Mouse (Mus musculus): Measurements from ENCODE around the gene Glra1.
"Not testable (repeated sequence)": the region's sequence is repeated elsewhere in the genome, so short reads cannot be mapped to it uniquely, and the experiment has no call there.

The Glra1 gene

DNA sequence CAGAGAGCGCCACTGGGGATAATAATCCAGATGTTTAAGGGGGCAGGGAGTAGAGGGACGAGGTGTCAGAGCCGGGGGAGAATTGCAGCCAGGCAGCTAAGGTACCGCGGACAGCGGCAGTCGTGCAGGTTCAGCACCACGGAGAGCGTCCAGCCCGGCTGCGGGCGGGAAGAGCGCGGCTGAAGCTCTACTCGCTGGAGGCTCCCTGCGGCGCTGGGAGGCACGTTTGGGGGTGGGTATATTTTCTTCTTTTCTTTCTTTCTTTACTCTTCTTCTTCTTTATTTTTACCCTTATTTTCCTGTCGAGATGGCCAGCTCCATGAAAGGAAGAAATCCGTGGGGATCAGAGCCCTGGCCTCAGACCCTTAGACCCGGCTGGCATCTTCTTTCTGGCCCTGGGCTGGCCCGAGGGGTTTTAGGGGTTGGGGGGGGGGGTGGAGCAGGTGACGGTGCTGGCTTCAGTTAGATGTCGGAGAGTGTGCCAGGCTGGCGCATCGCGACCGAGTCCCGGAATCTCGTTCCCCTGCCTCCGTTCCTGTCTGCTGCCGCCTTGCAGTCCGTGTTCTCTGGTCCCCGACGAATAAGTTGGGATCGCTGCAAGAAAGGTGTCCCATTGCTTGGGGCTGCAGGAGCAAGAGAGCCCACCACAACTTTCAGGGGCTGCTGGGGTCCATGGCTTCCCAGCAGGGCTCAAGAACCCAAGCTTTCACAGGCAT, at the start of gene Glra1:
Glra1 (minus strand) TSS at position 391 of the 716 bp plus-strand sequence.
- DNase-seq (ENCODE audit: low read depth, low spot score) = peak; percentile 22

GRCm38 (mm10) chr11:55636961-55637360, 29.0 kb upstream of the Glra1 start:
- DNase-seq (ENCODE audit: low read depth, low spot score) = no peak

- no peak for DNase-seq (ENCODE audit: low read depth, low spot score)
Observed at GRCm38 (mm10) chr11:55633901-55634300, 25.9 kb upstream of the Glra1 start.

DNA sequence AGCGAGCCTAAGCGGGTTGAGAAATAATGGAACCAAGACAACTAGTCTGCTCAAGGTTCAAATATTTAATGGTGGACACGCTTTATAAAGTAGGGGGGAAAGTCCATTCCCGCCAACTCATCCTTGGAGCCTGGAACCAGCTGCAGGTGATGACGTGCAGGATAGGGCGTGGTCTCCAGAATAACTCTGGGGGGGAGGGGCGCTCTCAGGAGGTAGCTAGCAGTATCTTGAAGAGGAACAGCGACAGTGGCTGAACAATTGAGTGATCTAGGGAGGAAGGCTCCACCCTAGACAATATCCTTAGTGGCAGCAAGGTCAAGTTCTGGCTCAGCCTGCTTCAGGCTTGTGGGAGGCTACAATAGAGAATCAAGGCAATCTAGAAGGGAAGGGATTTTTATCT, 6.6 kb upstream of the Glra1 start:
- not testable (repeated sequence) for DNase-seq (ENCODE audit: low read depth, low spot score)

DNA sequence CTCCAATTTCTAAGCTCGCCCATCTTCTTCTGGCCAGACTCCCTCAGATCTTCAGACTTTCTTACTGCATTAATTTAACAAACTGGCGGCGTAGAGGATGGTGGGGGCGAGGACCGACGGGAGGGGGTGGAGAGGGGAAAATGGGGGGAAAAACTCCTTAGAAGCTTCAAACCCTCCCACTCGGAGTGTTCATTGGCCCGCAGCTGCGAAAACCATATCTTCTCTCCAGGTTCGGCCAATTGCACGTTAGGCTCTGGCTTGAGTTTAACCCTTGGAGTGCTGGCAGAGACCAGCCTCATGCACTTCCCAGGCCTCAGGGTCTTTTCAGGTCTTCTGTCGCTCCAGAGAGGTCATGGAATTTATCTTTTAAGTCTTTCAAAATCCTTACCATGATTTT, 524 bp upstream of the Glra1 start:
- DNase-seq (ENCODE audit: low read depth, low spot score) = no peak

- no peak for DNase-seq (ENCODE audit: low read depth, low spot score)
Observed at GRCm38 (mm10) chr11:55607066-55607807, 761 bp downstream of the Glra1 start.

DNA sequence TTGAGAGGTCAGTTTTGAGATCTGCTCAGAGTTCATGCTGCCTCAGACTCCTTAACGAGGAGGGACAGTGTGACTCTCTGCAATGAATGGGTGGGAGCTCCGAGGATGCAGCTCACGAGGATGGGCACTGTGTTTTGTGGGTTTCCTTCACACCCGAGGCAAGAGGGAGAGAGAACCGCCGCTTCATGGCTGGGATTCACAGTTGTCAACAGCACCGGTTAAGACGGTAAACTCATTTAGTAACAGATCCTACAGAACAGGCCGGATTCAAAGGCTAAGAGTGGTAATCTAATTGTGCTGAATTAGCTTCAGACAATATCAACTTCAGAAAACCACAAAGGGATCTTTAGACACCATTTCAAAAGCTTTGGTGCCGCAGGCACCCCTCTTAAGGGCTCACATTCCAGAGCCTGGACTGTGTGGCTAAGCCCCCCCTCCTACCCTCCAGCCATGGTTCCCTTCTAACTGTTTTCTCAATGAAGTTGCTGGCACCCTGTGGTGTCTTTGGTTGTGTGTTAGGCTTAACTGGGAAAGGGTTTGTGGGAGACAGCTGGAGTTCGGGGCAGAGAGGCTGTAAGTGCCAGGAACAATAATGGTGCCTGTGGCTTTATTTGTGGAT, 6.4 kb downstream of the Glra1 start:
- no peak for DNase-seq (ENCODE audit: low read depth, low spot score)

GRCm38 (mm10) chr11:55595726-55596125, 12.3 kb downstream of the Glra1 start:
- no peak for DNase-seq (ENCODE audit: low read depth, low spot score)

GRCm38 (mm10) chr11:55594411-55594810, 13.6 kb downstream of the Glra1 start:
- no peak for DNase-seq (ENCODE audit: low read depth, low spot score)

- no peak for DNase-seq (ENCODE audit: low read depth, low spot score)
Observed at GRCm38 (mm10) chr11:55591194-55591593, 16.8 kb downstream of the Glra1 start.

- DNase-seq (ENCODE audit: low read depth, low spot score) = no peak
Observed at GRCm38 (mm10) chr11:55589376-55590167, 18.4 kb downstream of the Glra1 start.

DNA sequence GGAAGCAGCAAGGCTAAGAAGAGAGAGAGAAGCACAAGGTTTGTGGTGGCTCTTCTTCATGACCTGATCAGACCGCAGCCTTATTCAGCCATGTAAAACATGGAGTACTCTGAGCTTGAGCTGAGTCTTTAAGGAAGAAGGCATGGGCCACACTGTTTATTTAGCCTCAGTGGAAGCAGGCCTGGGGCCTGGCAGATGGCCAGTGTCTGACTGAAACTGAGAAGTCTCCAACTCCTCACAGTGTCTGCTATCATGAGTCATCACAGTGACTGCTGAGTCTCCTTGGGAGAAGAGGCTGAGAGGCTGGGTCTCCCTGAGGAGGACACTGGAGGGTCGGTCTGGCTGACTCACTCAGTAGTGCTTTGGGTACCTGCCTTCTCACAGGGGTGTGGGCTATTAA, 33.6 kb downstream of the Glra1 start:
- DNase-seq (ENCODE audit: low read depth, low spot score) = no peak

GRCm38 (mm10) chr11:55571144-55571543, 36.9 kb downstream of the Glra1 start:
- no peak for DNase-seq (ENCODE audit: low read depth, low spot score)

DNA sequence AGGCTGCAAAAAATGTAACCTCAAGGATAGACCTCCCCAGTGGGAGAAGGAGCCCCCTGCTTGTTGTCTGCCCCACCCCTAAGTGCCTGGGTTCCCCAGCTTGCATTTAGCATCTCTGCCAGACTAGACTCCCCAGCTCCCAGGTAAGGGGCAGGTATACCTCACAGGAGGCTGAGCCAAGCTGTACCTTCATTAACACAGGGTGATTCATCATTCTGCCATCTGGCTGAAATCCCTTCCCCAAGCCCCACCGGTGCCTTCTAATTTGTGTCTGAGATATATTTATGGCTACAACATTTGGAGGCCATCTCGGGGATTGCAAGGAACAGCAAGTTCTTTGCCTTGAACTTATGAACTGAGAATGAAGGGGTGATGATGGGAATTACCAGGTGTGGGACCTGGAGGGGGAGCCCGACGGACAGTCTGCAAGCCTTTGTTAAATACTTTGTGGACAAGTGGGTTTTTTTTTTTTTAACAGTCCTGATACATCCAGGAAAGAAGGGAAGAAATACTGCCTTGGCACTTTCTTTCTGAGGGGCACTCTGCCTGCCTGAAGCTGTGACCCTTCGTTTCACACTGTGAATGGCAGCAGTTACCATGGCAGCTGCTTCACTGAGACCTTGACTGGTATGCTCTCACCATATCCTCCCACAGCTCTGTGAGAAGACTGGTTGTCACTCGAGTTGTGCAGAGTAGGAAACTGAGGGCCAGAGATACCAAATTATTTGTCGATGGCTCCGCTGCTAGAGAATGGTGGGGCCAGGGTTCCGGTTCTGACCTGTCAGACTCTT, 41.5 kb downstream of the Glra1 start:
- DNase-seq (ENCODE audit: low read depth, low spot score) = no peak

DNA sequence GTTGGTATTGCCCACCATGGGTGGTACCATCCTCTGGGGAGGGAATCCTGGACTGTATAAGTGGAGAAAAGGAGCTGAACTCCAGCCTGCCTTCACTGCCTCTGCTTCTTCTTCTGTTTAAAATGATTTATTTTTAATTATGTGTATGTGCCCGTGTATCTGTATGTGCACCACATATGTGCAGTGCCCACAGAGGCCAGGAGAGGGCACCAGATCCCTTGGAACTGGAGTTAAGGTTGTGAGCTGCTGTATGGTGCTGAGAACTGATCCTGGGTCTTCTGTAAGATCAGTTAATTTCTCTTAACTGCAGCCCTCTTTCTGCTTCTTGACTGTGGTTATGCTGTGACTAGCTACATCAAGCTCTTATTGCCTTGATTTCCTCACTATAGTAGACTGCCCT, 62.3 kb downstream of the Glra1 start:
- DNase-seq (ENCODE audit: low read depth, low spot score) = no peak

DNA sequence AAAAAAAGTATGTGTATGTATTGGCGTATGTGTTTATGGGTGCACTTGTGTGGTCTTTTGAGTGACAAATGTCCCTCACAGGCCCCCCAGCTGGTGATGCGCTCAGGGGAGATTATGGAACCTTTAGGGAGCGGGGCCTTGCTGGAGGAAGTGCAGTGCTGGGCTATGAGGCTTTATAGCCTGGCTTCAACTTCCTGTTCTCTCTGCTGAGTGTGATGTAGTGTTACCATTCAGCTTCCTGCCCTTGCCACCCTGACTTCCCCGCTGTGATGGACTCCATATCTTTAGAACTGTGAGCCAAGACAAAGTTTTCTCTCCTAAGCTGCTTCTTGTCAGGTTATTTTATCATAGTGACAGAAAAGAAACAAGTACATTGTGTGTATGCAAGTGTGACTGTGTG, 65.3 kb downstream of the Glra1 start:
- DNase-seq (ENCODE audit: low read depth, low spot score) = no peak

DNA sequence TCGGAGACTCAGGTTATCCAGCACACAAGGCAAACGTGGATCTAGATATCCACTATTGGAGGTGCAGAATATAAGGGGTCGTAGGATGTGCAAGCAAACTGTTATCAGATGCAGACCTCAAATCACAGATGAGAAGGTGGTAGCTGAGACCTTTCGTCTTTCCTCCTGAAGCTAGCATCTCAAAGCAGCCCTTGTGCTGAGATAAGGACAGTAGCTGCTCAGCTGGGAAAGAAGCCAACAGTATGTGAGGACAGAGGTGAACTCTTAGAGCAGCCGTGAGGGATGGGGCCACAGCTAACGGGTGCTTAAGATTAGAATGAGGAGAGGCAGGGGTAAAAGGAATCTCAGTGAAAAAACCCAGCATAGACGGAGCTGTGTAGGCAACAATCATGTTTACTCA, 65.9 kb downstream of the Glra1 start:
- no peak for DNase-seq (ENCODE audit: low read depth, low spot score)

GRCm38 (mm10) chr11:55534766-55535165, 73.2 kb downstream of the Glra1 start:
- no peak for DNase-seq (ENCODE audit: low read depth, low spot score)

DNA sequence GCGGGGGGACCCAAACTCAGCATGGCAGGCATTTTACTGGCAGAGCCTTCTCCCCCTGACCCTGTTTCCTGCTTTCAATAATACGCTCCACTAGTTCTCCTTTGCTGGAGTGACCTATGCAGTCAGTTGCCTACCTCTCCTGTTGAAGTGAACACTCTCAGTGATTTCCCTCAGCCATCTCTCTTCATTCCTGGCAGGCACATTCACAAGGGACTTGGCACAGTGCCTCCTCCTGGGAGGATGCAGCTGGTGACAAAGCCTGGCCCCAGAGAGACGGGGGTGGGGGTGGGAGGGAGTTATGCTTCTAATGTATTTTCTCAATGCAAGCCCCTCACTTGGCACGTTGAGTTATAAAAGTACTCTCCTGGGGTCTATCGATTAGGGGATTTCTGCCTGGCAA, 74.6 kb downstream of the Glra1 start:
- no peak for DNase-seq (ENCODE audit: low read depth, low spot score)

- no peak for DNase-seq (ENCODE audit: low read depth, low spot score)
Observed at GRCm38 (mm10) chr11:55530741-55531140, 77.3 kb downstream of the Glra1 start.

All from CD4-positive helper T cell, adult 2 months (primary cell).